Mouse (Mus musculus) CD4-positive, CD25-positive, alpha-beta regulatory T cell, adult 2 months (primary cell): Measurements from ENCODE around the gene Noto.
"Not testable (repeated sequence)": the region's sequence is repeated elsewhere in the genome, so short reads cannot be mapped to it uniquely, and the experiment has no call there.

Experiments used
- DNase-seq: peaks from one replicate; pipeline ENCODE4 v3.0.0-alpha.2; 2012; ENCODE audit warnings: low read depth, low spot score

Gene Noto

GRCm38 (mm10) chr6:85431274-85431841 is 7.7 kb downstream of the Noto start:
- DNase-seq: no peak

- DNase-seq: peak; percentile 92
Observed at GRCm38 (mm10) chr6:85431842-85432431, 8.3 kb downstream of the Noto start, which contains the start of gene Smyd5. Gene Smyd5 (plus strand): TSS chr6:85431989.

GRCm38 (mm10) chr6:85433865-85434264 is 10.2 kb downstream of the Noto start:
- DNase-seq: no peak

GRCm38 (mm10) chr6:85436204-85436603 is 12.5 kb downstream of the Noto start:
- no peak for DNase-seq

GRCm38 (mm10) chr6:85436631-85437030 is 12.9 kb downstream of the Noto start:
- DNase-seq: no peak

- no peak for DNase-seq
Observed at GRCm38 (mm10) chr6:85441142-85441541, 17.5 kb downstream of the Noto start.

GRCm38 (mm10) chr6:85443488-85444233 is 20.0 kb downstream of the Noto start:
- no peak for DNase-seq

GRCm38 (mm10) chr6:85444266-85444965 is 20.7 kb downstream of the Noto start:
- DNase-seq: no peak

- no peak for DNase-seq
Observed at GRCm38 (mm10) chr6:85445286-85445685, 21.6 kb downstream of the Noto start.

- no peak for DNase-seq
Observed at GRCm38 (mm10) chr6:85447351-85447750, 23.7 kb downstream of the Noto start.

GRCm38 (mm10) chr6:85450140-85450539 is 26.5 kb downstream of the Noto start:
- DNase-seq: not testable (repeated sequence)

GRCm38 (mm10) chr6:85450697-85451663 is 27.3 kb downstream of the Noto start, which contains the start of gene Cct7:
Gene Cct7 (plus strand): TSS chr6:85451514.
- DNase-seq: peak; percentile 99

- peak; percentile 97 for DNase-seq
Observed at GRCm38 (mm10) chr6:85451664-85452410, 28.2 kb downstream of the Noto start, which contains the start of gene Pradc1. Gene Pradc1 (minus strand): TSS chr6:85451970.

GRCm38 (mm10) chr6:85452411-85452665 is 28.7 kb downstream of the Noto start:
- DNase-seq: no peak

GRCm38 (mm10) chr6:85452816-85453215 is 29.1 kb downstream of the Noto start:
- no peak for DNase-seq

GRCm38 (mm10) chr6:85459621-85460020 is 35.9 kb downstream of the Noto start:
- DNase-seq: no peak

GRCm38 (mm10) chr6:85465381-85465780 is 41.7 kb downstream of the Noto start:
- DNase-seq: no peak

- no peak for DNase-seq
Observed at GRCm38 (mm10) chr6:85469660-85470430, 46.2 kb downstream of the Noto start.

GRCm38 (mm10) chr6:85471962-85472361 is 48.3 kb downstream of the Noto start:
- no peak for DNase-seq

GRCm38 (mm10) chr6:85472542-85472941 is 48.9 kb downstream of the Noto start:
- DNase-seq: no peak
